Mouse (Mus musculus): ENCODE results near the gene Irak1bp1. TPM values are rescaled to one million over a fixed set of nuclear protein-coding genes. Genes with fewer than 3 reads are reported as not detected.
A peak's percentile ranks its signal among the peaks of the same experiment; 100 is the strongest.

Gene Irak1bp1
- polyA plus RNA-seq, 1 experiment from 2014 or later, result 31.8 TPM

DNA sequence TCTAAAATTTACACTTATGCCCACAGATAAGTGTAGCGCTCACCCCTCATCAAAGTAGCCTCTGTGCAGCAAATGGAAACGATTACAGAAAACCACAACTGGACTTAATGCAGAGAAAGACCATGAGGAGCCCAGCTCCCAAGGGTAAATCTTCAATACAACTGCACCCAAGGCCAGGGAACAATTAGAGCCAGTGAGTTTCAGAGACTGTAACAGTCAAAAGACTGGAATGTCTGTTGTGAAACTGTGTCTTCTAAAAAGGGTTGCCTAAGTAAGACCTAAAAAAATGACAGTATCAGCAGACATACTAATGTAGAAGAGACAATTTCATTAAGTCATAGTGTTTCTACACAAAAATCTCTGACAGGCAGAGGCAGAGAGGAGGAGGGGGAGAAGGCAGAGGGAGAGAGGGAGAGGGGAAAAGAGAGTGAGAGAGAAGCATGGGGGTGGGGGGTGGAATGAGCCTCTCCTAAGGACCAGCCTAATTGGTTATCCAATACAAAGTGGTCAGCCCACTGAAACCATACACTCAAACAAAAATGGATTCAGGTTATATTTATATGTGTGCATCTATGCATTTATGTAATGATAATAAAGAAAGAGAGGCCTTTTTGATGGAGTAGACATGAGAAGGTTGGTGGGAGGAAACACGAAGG is 32.6 kb downstream of the Irak1bp1 start:
- H3K9me3 ChIP-seq (replicated peaks; ENCODE audit: low read length), result no peaks in the 10 kb centered on the region
- 86% methylated on average over 3 of the region's 3 CpGs for WGBS
- ATAC-seq (replicated peaks; ENCODE audit: low FRiP score, low read depth) (no peak), DNase-seq (ENCODE audit: low spot score) (no peak)
- H3K4me3 ChIP-seq (replicated peaks; ENCODE audit: low read depth, low read length), result no peak overlapping the region
- no peaks in the 10 kb centered on the region for H3K36me3 ChIP-seq (ENCODE audit: insufficient read depth, low read length)
- peak overlapping the region; percentile 42; the same call in 1 of the 2 replicates for H3K27ac ChIP-seq
- no peaks in the 10 kb centered on the region for H3K27me3 ChIP-seq (ENCODE audit: insufficient read depth, low read length)
- no peaks in the 10 kb centered on the region for H3K4me1 ChIP-seq (replicated peaks; ENCODE audit: insufficient read depth, low read length)
- H3K9ac ChIP-seq (ENCODE audit: low read depth, low read length), result no peak overlapping the region
- no peak for TF ChIP-seq CTCF (IDR thresholded peaks at IDR 0.05; ENCODE audit: low read depth)
- H3K4me2 ChIP-seq (ENCODE audit: low read length), result no peak overlapping the region

DNA sequence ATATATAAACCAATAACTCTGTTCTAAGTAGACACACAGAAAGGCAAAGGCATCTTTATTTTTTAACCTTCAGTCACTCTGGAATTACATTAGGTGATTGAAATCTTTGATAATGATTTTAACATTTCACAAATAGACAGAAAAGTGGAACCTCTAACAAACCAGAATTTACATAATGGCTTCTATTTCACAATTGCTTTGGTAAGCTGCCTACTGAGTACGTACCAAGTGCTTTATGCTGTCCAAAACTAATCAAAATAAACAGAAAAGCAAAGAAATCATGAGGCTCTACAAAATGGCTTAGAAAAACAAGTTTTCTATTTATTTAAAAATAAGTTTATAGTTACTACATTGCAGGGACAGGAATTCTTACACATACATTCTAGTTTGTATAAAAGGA is 36.8 kb downstream of the Irak1bp1 start:
- no peak overlapping the region for H3K9ac ChIP-seq (ENCODE audit: low read depth, low read length)
- H3K36me3 ChIP-seq (ENCODE audit: insufficient read depth, low read length), result peaks cover 3% of the 10 kb centered on the region; the same call in 1 of the 2 replicates
- H3K27ac ChIP-seq, result no peak overlapping the region
- H3K4me1 ChIP-seq (replicated peaks; ENCODE audit: insufficient read depth, low read length), result no peaks in the 10 kb centered on the region
- H3K4me3 ChIP-seq (replicated peaks; ENCODE audit: low read depth, low read length), result no peak overlapping the region
- H3K4me2 ChIP-seq (ENCODE audit: low read length), result no peak overlapping the region
- ATAC-seq (replicated peaks; ENCODE audit: low FRiP score, low read depth) (no peak), DNase-seq (ENCODE audit: low spot score) (no peak)
- WGBS, result 72% methylated on average over 1 of the region's 1 CpGs
- no peaks in the 10 kb centered on the region for H3K27me3 ChIP-seq (ENCODE audit: insufficient read depth, low read length)
- H3K9me3 ChIP-seq (replicated peaks; ENCODE audit: low read length), result no peaks in the 10 kb centered on the region
- no peak for TF ChIP-seq CTCF (IDR thresholded peaks at IDR 0.05; ENCODE audit: low read depth)

DNA sequence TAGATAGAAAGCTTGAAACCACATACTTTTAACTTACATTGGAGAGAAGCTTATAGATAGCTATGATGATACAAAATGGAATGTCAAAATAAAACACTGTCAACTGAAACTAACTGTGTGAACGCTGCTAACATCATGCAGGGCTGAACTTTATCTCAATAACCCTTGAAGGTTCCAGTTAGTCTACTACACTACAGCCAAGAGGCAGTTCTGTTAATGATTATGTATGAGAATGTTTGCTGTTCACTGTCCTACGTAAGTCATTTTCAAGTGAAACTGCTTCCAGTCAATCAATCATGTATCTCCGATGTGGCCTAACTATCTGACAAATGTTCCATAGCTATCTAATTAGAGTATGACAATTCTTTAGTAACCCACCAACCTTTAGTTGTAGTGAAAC is 38.4 kb downstream of the Irak1bp1 start:
- Histone ChIP-seq H3K4me1 (replicated peaks; ENCODE audit: insufficient read depth, low read length) (no peaks in the 10 kb centered on the region), H3K4me3 (replicated peaks; ENCODE audit: low read depth, low read length) (no peak overlapping the region), H3K9ac (ENCODE audit: low read depth, low read length) (no peak overlapping the region), H3K36me3 (ENCODE audit: insufficient read depth, low read length) (peaks cover 12% of the 10 kb centered on the region), H3K27ac (no peak overlapping the region), H3K27me3 (ENCODE audit: insufficient read depth, low read length) (no peaks in the 10 kb centered on the region), H3K4me2 (ENCODE audit: low read length) (no peak overlapping the region), H3K9me3 (replicated peaks; ENCODE audit: low read length) (no peaks in the 10 kb centered on the region)
- DNase-seq (ENCODE audit: low spot score), result peak; percentile 20
- no peak for TF ChIP-seq CTCF (IDR thresholded peaks at IDR 0.05; ENCODE audit: low read depth)
- WGBS, result 72% methylated on average over 3 of the region's 3 CpGs
- peak; percentile 71 for ATAC-seq (replicated peaks; ENCODE audit: low FRiP score, low read depth)

DNA sequence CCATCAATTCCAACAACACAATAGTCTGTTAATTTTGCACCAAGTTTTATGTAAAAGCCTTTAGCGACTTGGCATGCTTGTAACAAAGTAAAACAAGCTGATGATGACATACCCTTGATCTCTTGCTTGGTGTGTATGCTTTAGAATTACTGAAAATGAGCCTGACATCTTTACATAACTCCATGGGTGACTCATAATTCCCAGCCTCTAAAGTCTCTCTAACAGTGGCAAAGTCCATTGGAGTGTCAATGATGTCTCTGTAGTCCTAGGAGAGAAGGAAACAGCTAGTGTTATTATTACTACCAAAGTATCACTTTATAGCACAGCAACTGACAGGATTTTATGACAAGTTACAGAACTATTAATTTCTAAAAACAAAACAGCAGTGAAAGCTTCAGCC is 47.7 kb downstream of the Irak1bp1 start:
- TF ChIP-seq CTCF (IDR thresholded peaks at IDR 0.05; ENCODE audit: low read depth), result no peak
- peaks cover 37% of the 10 kb centered on the region for H3K36me3 ChIP-seq (ENCODE audit: insufficient read depth, low read length)

DNA sequence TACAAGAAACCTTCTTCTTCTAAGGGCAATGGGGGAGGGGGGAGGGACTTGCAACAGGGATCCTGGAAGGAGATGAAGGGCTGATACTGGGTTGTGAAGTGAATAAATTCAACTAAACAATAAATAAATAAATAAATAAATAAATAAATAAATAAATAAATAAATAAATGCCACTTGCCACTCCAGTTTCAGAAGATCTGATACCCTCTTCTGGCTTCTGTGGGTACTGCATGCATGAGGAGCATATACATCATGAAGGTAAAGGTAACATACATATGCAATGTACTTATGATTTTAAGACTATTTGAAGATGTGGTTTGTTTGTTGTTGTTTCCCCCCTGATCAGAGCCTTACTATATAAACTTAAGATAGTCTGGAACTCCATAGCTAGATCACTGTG is 54.8 kb downstream of the Irak1bp1 start:
- DNase-seq (ENCODE audit: low spot score), result no peak
- Histone ChIP-seq H3K27ac (no peak overlapping the region), H3K27me3 (ENCODE audit: insufficient read depth, low read length) (no peaks in the 10 kb centered on the region), H3K9me3 (replicated peaks; ENCODE audit: low read length) (no peaks in the 10 kb centered on the region), H3K4me3 (replicated peaks; ENCODE audit: low read depth, low read length) (no peak overlapping the region), H3K4me1 (replicated peaks; ENCODE audit: insufficient read depth, low read length) (no peaks in the 10 kb centered on the region), H3K9ac (ENCODE audit: low read depth, low read length) (no peak overlapping the region), H3K4me2 (ENCODE audit: low read length) (no peak overlapping the region), H3K36me3 (ENCODE audit: insufficient read depth, low read length) (peaks cover 43% of the 10 kb centered on the region)
- no peak for ATAC-seq (replicated peaks; ENCODE audit: low FRiP score, low read depth)
- TF ChIP-seq CTCF (IDR thresholded peaks at IDR 0.05; ENCODE audit: low read depth), result peak; percentile 19; the same call in 1 of the 2 replicates

More for the DNA sequence above, 47.7 kb downstream of the Irak1bp1 start:
- no peaks in the 10 kb centered on the region for H3K27me3 ChIP-seq (ENCODE audit: insufficient read depth, low read length)
- H3K4me2 ChIP-seq (ENCODE audit: low read length), result no peak overlapping the region
- no peak for DNase-seq (ENCODE audit: low spot score)
- H3K9me3 ChIP-seq (replicated peaks; ENCODE audit: low read length), result no peaks in the 10 kb centered on the region
- ATAC-seq (replicated peaks; ENCODE audit: low FRiP score, low read depth), result no peak
- no peak overlapping the region for H3K9ac ChIP-seq (ENCODE audit: low read depth, low read length)
- 90% methylated on average over 1 of the region's 1 CpGs for WGBS
- no peak overlapping the region for H3K27ac ChIP-seq
- no peaks in the 10 kb centered on the region for H3K4me1 ChIP-seq (replicated peaks; ENCODE audit: insufficient read depth, low read length)
- H3K4me3 ChIP-seq (replicated peaks; ENCODE audit: low read depth, low read length), result no peak overlapping the region

DNA sequence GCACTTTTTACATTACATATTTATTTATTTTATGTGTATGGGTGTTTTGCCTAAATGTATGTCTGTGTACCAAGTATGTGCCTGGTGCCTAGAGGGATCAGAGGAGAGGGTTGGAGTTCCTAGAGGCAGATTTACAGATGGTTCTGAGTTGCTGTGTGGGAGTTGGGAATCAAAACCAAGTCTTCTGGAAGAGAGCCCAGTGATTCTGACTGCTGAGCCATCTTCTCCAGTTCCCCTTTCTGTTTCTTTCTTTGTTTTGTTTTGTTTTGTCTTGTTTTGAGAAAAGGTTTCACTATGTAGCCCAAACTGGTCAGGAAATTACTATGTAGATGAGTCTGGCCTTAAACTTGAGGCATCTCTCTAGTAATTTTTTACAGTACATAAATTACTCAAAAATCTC is 59.3 kb downstream of the Irak1bp1 start:
- no peaks in the 10 kb centered on the region for H3K4me1 ChIP-seq (replicated peaks; ENCODE audit: insufficient read depth, low read length)
- H3K4me2 ChIP-seq (ENCODE audit: low read length), result no peak overlapping the region
- no peak for TF ChIP-seq CTCF (IDR thresholded peaks at IDR 0.05; ENCODE audit: low read depth)
- ATAC-seq (replicated peaks; ENCODE audit: low FRiP score, low read depth) (no peak), DNase-seq (ENCODE audit: low spot score) (no peak)
- H3K9ac ChIP-seq (ENCODE audit: low read depth, low read length), result no peak overlapping the region
- H3K36me3 ChIP-seq (ENCODE audit: insufficient read depth, low read length), result peaks cover 30% of the 10 kb centered on the region
- H3K27ac ChIP-seq, result no peak overlapping the region
- H3K9me3 ChIP-seq (replicated peaks; ENCODE audit: low read length), result no peaks in the 10 kb centered on the region
- H3K4me3 ChIP-seq (replicated peaks; ENCODE audit: low read depth, low read length), result no peak overlapping the region
- no peaks in the 10 kb centered on the region for H3K27me3 ChIP-seq (ENCODE audit: insufficient read depth, low read length)

Other genes starting within 250 kb of the Irak1bp1 start
- gene Phip, start 146.0 kb downstream of the Irak1bp1 start, polyA plus RNA-seq (2015; fragmentation: Nextera tagmentation; extraction: Ambion mirVana), result 49.6 and 54.4 TPM in 2 replicates